Mouse (Mus musculus) T-cell, adult 2 months (primary cell): ENCODE results near the gene Gm9857.

Source experiments
- DNase-seq: peaks from one replicate; pipeline ENCODE4 v3.0.0; 2022; ENCODE audit warnings: low spot score

Gm9857 gene

DNA sequence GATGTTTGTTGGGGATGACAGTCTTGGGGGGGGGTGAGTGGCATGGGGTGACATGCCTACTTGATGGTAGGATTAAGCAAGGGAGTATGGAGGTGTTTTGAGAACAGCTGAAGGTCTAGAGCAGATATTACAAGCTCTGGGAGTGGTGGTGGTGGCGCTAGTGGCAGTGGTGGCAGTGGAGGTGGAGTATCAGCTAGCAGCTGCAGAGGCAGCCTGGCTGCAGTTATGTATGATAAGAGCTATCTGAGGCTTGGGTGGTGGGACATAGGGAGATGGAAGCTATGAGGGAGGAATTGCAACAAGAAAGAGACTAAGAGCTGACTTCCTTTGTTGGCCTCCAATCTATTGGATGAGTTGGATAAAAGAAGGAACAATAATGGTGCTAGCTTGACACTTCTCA is 18.4 kb downstream of the Gm9857 start:
- DNase-seq: no peak

DNA sequence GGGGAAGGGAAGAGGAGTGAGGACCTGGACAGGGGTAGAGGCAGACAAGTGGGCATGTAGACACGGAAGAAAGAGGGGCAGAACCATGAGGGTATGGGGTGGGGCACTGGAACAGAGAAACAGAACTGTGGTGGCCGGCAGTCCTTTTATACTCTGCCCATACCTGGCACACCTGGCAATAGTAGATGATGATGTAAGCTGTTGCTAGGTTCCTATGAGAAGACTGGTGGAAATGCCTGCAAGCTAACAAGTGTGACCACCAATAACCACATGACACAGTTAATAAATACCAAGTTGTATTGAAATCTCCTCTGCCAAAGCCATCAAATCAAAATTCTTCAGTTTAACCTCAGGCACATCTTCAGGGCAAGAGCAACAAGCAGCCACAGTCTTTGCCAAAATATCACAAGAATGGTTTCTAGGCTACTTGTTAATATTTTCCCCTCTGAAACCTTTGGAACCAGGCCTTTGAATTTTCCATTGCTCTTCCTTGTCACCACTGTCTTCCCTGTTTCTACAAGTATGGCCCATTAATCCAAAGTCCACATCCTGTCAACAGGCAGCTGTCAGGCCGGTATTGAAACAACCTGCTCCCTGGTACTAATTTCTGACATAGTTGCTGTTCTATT is 19.7 kb downstream of the Gm9857 start:
- DNase-seq: no peak

DNA sequence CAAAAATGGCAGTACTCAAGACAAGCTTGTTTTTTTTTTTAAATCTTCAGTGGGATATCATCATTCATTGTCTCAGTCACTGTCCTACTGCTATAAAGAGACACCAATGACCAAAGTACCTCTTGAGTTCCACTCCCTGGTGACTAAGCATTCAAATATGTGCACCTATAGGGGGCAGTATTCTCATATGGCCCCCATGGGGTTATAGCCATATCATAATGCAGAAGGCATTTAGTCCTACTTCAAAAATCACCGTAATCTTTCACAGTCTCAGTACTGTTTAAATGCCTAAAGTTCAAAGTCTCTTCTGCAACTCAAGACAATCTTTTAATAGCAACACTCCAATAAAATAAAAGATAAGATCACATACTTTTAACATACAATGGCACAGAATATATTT is 21.4 kb downstream of the Gm9857 start:
- no peak for DNase-seq

DNA sequence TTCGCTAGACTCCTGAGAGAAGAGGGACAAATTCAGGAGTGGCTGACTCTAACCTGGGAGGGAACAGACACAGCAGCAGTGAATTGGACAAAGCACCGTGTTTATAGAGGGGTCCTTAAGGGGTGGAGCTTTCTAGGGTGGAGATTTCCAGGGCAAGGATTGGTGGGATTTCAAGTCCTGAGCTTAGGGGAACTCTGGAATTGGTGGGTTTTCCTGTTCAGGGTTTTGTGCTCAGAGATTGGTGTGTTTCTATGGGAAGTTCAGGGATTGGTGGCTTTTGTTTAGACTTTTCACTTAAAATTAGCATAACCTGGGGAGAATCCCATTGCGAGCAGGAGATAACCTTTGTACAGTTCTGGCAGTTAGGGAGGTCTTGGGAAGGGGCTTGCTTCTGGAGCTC is 22.3 kb downstream of the Gm9857 start:
- no peak for DNase-seq

DNA sequence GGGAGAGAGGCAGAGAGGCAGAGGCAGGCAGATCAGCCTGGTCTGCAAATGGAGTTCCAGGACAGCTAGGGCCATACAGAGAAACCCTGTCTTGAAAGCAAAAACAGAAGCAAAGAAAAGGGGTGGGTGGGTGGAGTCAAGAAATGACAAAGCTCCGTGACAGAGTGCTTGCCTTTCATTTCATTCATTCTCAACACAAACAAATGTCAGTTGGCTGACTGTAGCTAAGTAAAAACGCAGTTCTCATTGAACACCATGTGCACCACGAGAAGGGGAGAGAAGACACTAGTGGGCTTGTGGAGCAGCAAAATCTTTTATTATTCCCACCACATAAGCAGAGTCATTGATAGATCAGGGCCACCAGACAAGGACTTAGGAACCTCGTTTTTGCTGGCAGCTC is 23.4 kb downstream of the Gm9857 start:
- no peak for DNase-seq

DNA sequence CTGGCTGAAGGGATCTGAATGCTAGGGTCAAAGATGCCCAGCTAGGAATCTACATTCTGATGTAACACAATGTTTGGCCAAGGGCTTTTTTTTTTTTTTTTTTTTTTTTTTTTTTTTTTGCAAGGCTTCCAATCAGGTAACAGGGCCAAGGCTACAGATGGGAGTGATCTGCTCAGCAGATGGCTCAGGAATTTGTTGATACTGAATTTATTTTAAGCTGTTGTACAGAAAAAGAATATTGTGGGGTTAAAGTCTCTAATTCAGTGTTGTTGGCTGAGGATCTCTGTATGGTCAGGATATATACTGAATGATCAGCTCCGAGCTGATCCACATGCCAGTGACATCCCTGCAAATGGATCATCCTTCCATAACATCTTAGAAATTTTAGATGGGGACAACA is 24.2 kb downstream of the Gm9857 start:
- DNase-seq: no peak

DNA sequence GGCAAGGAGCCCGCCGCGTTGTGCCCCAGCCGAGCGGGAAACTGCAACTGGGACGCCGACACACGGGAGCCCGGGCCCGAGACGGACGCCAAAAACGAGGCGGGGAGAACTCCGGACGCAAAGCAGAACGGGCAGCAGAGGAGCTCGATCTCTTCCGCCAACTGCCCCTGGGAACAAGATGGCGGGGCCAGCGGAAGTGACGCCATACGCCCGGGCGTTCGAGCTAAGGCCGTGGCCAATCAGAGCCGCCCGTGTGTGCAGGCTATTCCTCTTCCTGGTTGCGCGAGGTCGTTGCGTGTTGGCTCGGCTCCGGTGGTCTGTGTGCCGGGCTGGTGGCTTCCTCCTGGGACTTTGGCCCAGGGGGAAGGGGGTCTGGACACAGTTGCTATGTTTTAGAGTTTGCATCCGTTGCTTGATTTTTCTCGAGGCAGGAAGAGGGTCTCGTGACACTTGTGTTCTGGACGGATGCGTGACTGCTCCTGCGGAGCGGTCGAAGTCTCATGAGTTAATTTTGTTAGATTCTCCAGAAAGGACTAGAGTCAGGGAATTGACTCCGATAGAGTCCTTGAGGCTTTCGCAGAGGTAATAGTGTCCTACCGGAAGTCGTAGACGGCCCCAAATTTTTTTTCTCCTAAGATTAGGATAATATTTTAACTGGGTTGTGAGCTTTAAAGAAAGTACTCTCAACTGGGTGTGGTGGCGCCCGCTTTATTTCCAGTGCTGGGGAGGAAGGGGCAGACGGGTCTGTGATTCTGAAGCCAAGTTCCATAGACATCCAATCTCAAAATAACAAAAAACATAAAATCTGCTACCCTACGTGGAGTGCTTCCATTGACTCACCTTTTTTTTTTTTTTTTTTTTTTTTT is 28.5 kb downstream of the Gm9857 start, which contains the start of gene Prpf38b:
TSS of gene Prpf38b (minus strand) at position 180 of the 866 bp plus-strand sequence.
- peak; percentile 95 for DNase-seq

DNA sequence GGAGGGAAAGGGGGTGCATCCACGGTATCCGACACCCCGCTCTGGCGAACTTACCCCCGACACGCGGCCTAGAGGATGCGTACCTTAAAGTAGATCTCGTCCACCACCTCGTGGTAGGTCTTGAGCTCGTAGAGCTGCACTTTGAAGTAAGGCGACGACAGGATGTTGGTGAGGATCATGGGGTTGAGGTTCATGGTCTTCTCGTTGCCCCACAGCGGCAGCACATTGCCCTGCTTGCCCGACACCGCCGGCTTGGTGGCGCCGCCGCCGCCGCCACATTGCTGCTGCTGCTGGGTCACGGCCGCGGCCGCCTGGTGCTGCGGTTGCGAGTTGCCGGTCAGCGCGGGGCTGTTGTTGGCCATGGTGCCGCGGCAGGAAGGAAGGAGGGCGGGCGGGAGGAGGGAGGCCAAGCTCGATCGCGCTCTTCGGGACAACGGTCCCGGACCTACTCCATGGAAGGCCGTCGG is 29.1 kb downstream of the Gm9857 start:
- DNase-seq: peak; percentile 91

DNA sequence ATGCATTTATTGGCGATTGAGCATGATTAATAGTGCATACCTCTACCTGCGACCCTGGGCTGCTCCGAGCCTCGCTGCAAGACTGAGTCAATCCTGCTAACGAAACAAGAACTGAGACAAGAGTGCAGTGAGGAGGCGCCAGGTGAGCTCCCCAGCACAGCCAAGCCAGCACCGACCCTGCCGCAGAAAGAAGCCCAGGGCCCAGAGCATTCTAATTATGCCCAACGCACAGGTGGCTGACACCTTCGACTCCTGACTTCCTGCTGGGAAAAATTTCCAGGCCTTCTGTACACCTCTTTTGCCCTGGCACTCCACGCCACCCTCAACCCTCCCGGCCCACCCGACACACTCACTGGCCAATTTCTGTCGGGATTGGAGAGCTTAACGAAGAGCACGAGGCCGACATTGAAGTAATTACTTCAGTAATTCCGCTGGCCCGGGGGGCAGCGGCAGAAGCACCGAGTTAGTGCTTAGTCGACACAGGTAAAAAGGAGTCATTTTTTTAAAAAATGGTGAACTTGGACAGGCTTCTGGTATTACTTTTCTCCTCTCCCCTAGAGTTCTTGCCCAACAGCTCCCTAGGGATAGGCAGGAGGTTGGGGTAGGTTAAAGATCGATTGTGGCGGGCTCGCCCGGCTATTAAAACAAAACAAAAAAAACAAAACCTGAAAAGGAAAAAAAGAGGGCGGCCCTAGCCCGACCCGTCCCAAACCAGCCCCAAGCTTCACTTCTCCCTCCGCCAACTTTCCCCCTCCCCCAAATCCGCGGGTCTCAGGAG is 29.8 kb downstream of the Gm9857 start:
- DNase-seq: no peak

DNA sequence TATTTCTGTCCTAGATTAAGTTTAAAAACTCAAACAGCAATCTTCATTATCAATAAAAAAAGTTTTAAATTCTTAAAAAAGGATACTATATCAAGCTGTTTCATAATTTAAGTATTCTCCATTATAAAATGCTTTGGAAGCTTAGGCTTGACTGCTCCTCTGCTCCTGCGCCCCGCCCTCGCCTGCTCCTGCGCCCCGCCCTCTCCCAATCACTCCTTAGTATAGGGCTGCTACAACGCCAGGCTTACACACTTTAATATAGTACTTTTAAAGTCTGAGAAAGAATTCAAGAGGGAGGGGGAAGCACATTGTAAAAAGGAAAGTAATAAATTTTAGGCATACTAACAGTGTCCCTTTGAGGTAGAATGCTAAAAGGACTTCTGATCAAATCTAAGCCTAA is 37.3 kb downstream of the Gm9857 start:
- DNase-seq: no peak

DNA sequence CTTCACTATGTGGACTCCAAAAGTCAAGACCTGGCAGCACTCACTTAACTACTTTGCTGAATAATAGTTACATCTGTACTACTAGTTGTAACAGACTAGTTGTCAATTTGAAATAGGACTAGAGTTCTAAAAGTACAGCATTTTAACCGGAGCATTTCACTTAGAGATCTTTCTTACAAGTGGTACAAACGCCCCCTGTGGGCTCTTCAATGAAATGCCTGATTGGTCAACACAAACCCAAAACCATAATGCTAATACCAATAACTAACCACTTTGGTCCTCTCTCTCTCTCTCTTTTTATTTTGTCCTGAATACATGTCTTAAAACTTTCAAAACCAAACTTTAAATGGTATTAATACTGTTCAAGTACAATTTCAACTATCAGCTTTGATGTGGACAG is 38.2 kb downstream of the Gm9857 start:
- DNase-seq: no peak

DNA sequence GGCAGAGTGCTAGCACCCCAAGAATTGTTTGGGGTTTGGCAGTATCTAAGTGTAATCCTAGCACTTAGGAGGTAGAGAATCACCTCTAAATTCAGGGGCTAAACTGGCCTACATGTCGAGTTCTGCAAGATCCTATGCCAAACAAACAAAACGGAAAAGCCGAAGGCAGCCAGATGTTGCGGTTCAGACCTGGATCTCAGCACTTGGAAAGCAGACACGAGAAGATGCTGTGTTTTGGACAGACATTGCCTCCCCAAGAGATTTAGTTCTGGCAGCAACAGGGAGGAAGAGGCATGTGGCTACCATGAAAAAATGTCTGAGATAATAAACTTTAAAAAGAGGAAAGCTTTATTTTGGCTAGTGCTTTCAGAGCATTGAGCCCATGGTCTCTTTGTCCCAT is 39.6 kb downstream of the Gm9857 start:
- no peak for DNase-seq

DNA sequence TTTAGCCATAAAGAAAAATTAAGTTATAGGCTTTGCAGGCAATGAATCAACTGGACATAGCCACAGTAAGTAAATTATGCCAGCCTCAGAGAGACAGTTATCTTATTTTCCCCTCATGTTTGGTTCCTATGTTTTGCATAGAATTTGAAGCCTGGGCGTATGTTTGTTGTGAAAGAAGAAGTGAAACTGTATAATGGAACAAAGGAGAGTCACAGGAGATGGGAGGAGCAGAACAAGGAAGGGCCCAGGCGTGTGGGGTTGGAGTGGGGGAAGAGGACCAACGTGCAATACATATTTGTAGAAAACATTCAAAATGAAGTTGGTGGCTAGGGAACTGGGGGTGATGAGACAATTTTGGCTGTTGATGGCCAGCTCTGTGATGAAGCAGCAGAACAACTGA is 40.1 kb downstream of the Gm9857 start:
- DNase-seq: peak; percentile 15

DNA sequence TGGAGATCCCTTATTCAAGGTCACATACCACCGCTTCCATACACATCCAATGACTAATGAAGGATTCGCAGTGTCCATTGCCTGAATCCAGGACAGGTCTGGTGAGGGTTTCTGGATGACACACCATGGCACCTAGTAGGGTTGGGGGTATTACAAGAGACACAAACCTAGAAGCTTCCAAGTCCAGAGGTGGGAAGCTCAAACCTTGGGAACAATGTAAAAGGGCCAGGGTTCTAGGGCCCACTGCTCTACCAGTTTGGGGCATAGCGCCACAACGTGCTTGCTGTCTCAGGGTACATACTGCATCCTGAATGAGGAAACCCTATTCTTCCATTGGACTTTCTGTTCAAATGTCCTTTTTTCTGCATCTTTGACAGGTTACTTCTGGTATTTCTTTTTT is 41.6 kb downstream of the Gm9857 start:
- DNase-seq: no peak

DNA sequence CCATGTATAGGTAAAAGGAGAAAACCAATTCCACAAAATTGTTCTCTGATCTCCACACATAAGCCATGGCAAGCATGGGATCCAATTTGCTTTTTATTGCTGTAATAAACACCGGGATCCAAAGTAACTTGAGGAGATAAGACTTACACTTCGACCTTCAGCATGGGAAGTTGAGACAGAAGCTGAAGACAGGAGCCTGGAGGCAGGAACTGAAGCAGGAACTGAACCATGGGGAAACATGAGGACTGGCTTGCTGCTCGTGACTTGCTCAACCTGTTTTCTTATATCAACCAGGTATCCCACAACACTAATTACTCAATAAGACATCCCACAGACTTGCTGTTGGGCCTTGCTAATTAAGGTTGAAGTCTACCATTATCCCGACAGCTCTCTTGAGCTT is 47.3 kb downstream of the Gm9857 start:
- DNase-seq: no peak

DNA sequence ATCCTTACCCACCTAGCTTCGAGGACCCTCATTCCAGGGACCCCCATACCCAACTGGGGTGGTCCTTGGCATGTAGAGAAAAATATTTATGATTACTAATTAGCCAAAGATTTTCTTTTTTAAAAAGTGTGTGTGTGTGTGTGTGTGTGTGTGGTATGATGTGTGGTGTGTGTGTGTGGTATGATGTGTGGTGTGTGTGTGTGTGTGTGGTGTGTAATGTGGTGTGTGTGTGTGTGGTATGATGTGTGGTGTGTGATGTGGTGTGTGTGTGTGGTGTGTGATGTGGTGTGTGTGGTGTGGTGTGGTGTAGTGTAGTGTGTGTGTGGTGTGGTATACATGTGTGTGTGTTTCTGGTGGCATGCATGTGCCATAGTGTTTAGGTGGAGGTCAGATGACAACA is 48.2 kb downstream of the Gm9857 start:
- no peak for DNase-seq
